Mouse (Mus musculus) MEL (cell line): ENCODE data around the gene Pck1. TPM values are rescaled to one million over a fixed set of nuclear protein-coding genes. Genes with fewer than 3 reads are reported as not detected.

Experiments used
- DNase-seq: peaks from one replicate; pipeline ENCODE4 v3.0.0; 2011; ENCODE audit warnings: low read depth, low spot score
- H3K27ac ChIP-seq: 2 replicates; pipeline ENCODE4 v1.5.1; 2012; ENCODE audit warnings: low read depth, mild to moderate bottlenecking, control low read depth, low read length, moderate library complexity; ENCODE audit not compliant: control insufficient read depth
- H3K27me3 ChIP-seq, 2 experiments: fragments of 150-350 bp in 1 of 2; sonication (generic) in 1 of 2; 2 replicates each; pipeline ENCODE4 v1.6.1; 2012; ENCODE audit warnings: low read length in 2 of 2, mild to moderate bottlenecking in 2 of 2, improper control_type of control experiment in 1 of 2, moderate library complexity in 1 of 2; ENCODE audit not compliant: insufficient read depth in 2 of 2, control insufficient read depth in 1 of 2
- H3K36me3 ChIP-seq, 2 experiments: 2 replicates each; pipeline ENCODE4 v1.6.1; 2012 to 2014; ENCODE audit warnings: low read length in 2 of 2, improper control_type of control experiment in 1 of 2, inconsistent platforms in 1 of 2, mild to moderate bottlenecking in 1 of 2; ENCODE audit not compliant: insufficient read depth in 2 of 2, control insufficient read depth in 1 of 2
- H3K4me1 ChIP-seq, 2 experiments: fragments of 150-350 bp in 1 of 2; sonication (generic) in 1 of 2; 2 replicates each; pipeline ENCODE4 v1.6.1; 2012; ENCODE audit warnings: low read length in 2 of 2, improper control_type of control experiment in 1 of 2, mild to moderate bottlenecking in 1 of 2; ENCODE audit not compliant: insufficient read depth in 2 of 2, control insufficient read depth in 1 of 2
- H3K4me3 ChIP-seq, 2 experiments: fragments of 150-350 bp in 1 of 2; sonication (generic) in 1 of 2; 2 replicates each; pipeline ENCODE4 v1.5.1; 2012; ENCODE audit warnings: low read depth in 2 of 2, low read length in 2 of 2, mild to moderate bottlenecking in 2 of 2, moderate library complexity in 2 of 2, control low read depth in 1 of 2, improper control_type of control experiment in 1 of 2; ENCODE audit not compliant: control insufficient read depth in 1 of 2, insufficient read depth in 1 of 2
- H3K79me2 ChIP-seq: 2 replicates; pipeline ENCODE4 v1.6.1; 2012; ENCODE audit warnings: mild to moderate bottlenecking, low read length, moderate library complexity; ENCODE audit not compliant: control insufficient read depth, poor library complexity, insufficient read depth
- H3K9ac ChIP-seq: 2 replicates; pipeline ENCODE4 v1.6.1; 2012; ENCODE audit warnings: low read depth, mild to moderate bottlenecking, control low read depth, low read length, moderate library complexity; ENCODE audit not compliant: control insufficient read depth, poor library complexity, severe bottlenecking
- H3K9me3 ChIP-seq: fragments of 150-350 bp; sonication (generic); replicated peaks from 2 replicates; pipeline ENCODE4 v1.6.1; 2012; ENCODE audit warnings: mild to moderate bottlenecking, low read length, improper control_type of control experiment, moderate library complexity; ENCODE audit not compliant: insufficient read depth
- CHD2 ChIP-seq: IDR thresholded peaks from 2 replicates; pipeline ENCODE4 v1.6.1; 2011; ENCODE audit warnings: low read length, improper control_type of control experiment
- CTCF ChIP-seq, 3 experiments: IDR thresholded peaks in 2 of 3; conservative IDR thresholded peaks in 1 of 3; 2 replicates each; pipeline ENCODE4 v1.5.1; 2011 to 2012; ENCODE audit warnings: low read length in 3 of 3, low read depth in 2 of 3, mild to moderate bottlenecking in 2 of 3, improper control_type of control experiment in 1 of 3, inconsistent platforms in 1 of 3, mixed read lengths in 1 of 3, moderate library complexity in 1 of 3; ENCODE audit not compliant: control insufficient read depth in 1 of 3, insufficient read depth in 1 of 3, poor library complexity in 1 of 3, severe bottlenecking in 1 of 3
- EP300 ChIP-seq, 2 experiments: IDR thresholded peaks; 2 replicates each; pipeline ENCODE4 v1.6.1; 2011; ENCODE audit warnings: improper control_type of control experiment in 2 of 2, low read length in 2 of 2, low read depth in 1 of 2, mild to moderate bottlenecking in 1 of 2
- ETS1 ChIP-seq: IDR thresholded peaks from 2 replicates; pipeline ENCODE4 v1.6.1; 2012; ENCODE audit warnings: low read depth, mild to moderate bottlenecking, inconsistent platforms, low read length, improper control_type of control experiment, moderate library complexity
- GABPA ChIP-seq: IDR thresholded peaks from 2 replicates; pipeline ENCODE4 v1.6.1; 2012; ENCODE audit warnings: low read depth, mild to moderate bottlenecking, inconsistent platforms, low read length, improper control_type of control experiment, moderate library complexity
- GATA1 ChIP-seq: IDR thresholded peaks from 2 replicates; pipeline ENCODE4 v1.6.1; 2011; ENCODE audit warnings: low read depth, low read length, improper control_type of control experiment
- MAFK ChIP-seq: IDR thresholded peaks from 2 replicates; pipeline ENCODE4 v1.6.1; 2011; ENCODE audit warnings: low read depth, mild to moderate bottlenecking, low read length, improper control_type of control experiment, borderline replicate concordance
- MAX ChIP-seq: IDR thresholded peaks from 2 replicates; pipeline ENCODE4 v1.6.1; 2011; ENCODE audit warnings: low read length, improper control_type of control experiment
- MAZ ChIP-seq: IDR thresholded peaks from 2 replicates; pipeline ENCODE4 v1.6.1; 2012; ENCODE audit warnings: low read depth, mild to moderate bottlenecking, inconsistent platforms, low read length, improper control_type of control experiment
- MEF2A ChIP-seq: IDR thresholded peaks from 2 replicates; pipeline ENCODE4 v1.6.1; 2014; ENCODE audit warnings: low read depth, mild to moderate bottlenecking, inconsistent platforms, low read length, improper control_type of control experiment; ENCODE audit not compliant: poor library complexity, insufficient replicate concordance, severe bottlenecking; ENCODE audit errors: extremely low read depth
- MYB ChIP-seq: IDR thresholded peaks from 2 replicates; pipeline ENCODE4 v1.6.1; 2011; ENCODE audit warnings: mild to moderate bottlenecking, low read depth, low read length, improper control_type of control experiment
- MYC ChIP-seq: IDR thresholded peaks from 2 replicates; pipeline ENCODE4 v1.6.1; 2011; ENCODE audit warnings: low read depth, mild to moderate bottlenecking, low read length, improper control_type of control experiment, moderate library complexity
- NELFE ChIP-seq: IDR thresholded peaks from 2 replicates; pipeline ENCODE4 v1.6.1; 2011; ENCODE audit warnings: low read depth, low read length, improper control_type of control experiment
- NRF1 ChIP-seq: IDR thresholded peaks from 2 replicates; pipeline ENCODE4 v1.6.1; 2014; ENCODE audit warnings: low read depth, mild to moderate bottlenecking, inconsistent platforms, low read length, improper control_type of control experiment, moderate library complexity; ENCODE audit not compliant: poor library complexity, insufficient read depth, severe bottlenecking
- POLR2AphosphoS2 ChIP-seq: IDR thresholded peaks from 2 replicates; pipeline ENCODE4 v1.6.1; 2011; ENCODE audit warnings: low read length, improper control_type of control experiment
- POLR2AphosphoS5 ChIP-seq: IDR thresholded peaks from 2 replicates; pipeline ENCODE4 v1.6.1; 2012; ENCODE audit warnings: low read depth, borderline replicate concordance, mild to moderate bottlenecking, inconsistent platforms, low read length, moderate library complexity, mixed read lengths
- RAD21 ChIP-seq: IDR thresholded peaks from 2 replicates; pipeline ENCODE4 v1.6.1; 2011; ENCODE audit warnings: mild to moderate bottlenecking, low read depth, low read length, improper control_type of control experiment
- SIN3A ChIP-seq: IDR thresholded peaks from 2 replicates; pipeline ENCODE4 v1.6.1; 2012; ENCODE audit warnings: low read length, improper control_type of control experiment, inconsistent platforms
- TAL1 ChIP-seq: IDR thresholded peaks from 2 replicates; pipeline ENCODE4 v1.6.1; 2012; ENCODE audit warnings: mild to moderate bottlenecking, inconsistent platforms, low read length, moderate library complexity, mixed read lengths
- TBP ChIP-seq: IDR thresholded peaks from 2 replicates; pipeline ENCODE4 v1.8.0; 2011; ENCODE audit warnings: low read depth, low read length, improper control_type of control experiment
- TCF12 ChIP-seq: IDR thresholded peaks from 2 replicates; pipeline ENCODE4 v1.6.1; 2014; ENCODE audit warnings: low read depth, mild to moderate bottlenecking, inconsistent platforms, low read length, improper control_type of control experiment, moderate library complexity
- USF2 ChIP-seq, 2 experiments: IDR thresholded peaks; 2 replicates each; pipeline ENCODE4 v1.6.1; 2011 to 2012; ENCODE audit warnings: improper control_type of control experiment in 2 of 2, low read length in 2 of 2, borderline replicate concordance in 1 of 2, inconsistent platforms in 1 of 2, low read depth in 1 of 2, mild to moderate bottlenecking in 1 of 2; ENCODE audit not compliant: insufficient read depth in 1 of 2
- ZMIZ1 ChIP-seq: IDR thresholded peaks from 2 replicates; pipeline ENCODE4 v1.6.1; 2012; ENCODE audit warnings: low read depth, mild to moderate bottlenecking, inconsistent platforms, low read length, improper control_type of control experiment, moderate library complexity
- ZNF384 ChIP-seq: IDR thresholded peaks from 2 replicates; pipeline ENCODE4 v1.6.1; 2012; ENCODE audit warnings: low read depth, mild to moderate bottlenecking, inconsistent platforms, low read length, improper control_type of control experiment
- polyA plus RNA-seq, 2 experiments: library from polyadenylated mRNA; stranded (reverse) in 1 of 2; unstranded in 1 of 2; fragments of >175 nt in 1 of 2; fragments of >200 nt in 1 of 2; gene quantifications; 2 replicates each; pipeline versions ENCODE4 v1.2.1 to v1.2.4; 2012; ENCODE audit warnings: low replicate concordance in 2 of 2, low read depth in 1 of 2; ENCODE audit not compliant: insufficient read length in 2 of 2, insufficient read depth in 1 of 2, missing spikeins in 1 of 2
- total RNA-seq: library from RNA; depleted of rRNA; stranded (reverse); fragments of 300-350 nt; gene quantifications from 2 replicates; pipeline ENCODE4 v1.2.3, GENCODE M21; 2012

The Pck1 gene
- total and polyA plus RNA-seq, 3 experiments: not detected

DNA sequence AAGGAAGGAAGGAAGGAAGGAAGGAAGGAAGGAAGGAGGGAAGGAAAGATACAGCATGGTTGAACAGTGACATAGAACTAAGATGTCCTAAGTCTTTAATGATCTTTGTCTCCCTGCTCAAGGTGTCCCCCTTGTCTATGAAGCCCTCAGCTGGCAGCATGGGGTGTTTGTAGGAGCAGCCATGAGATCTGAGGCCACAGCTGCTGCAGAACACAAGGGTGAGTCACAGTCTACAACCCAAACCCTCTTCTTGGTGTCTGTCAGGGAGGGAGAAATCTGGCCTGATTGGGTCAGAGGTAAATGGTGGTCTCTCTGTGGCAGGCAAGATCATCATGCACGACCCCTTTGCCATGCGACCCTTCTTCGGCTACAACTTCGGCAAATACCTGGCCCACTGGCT lies 5.0 kb downstream of the Pck1 start:
- Histone ChIP-seq H3K27me3 (no peaks in the 10 kb centered on the region), H3K9me3 (no peaks in the 10 kb centered on the region), H3K27ac (no peak overlapping the region)

GRCm38 (mm10) chr2:173158390-173159055 lies 5.7 kb downstream of the Pck1 start:
- Histone ChIP-seq H3K4me1 (no peaks in the 10 kb centered on the region), H3K79me2 (no peaks in the 10 kb centered on the region), H3K36me3 (no peaks in the 10 kb centered on the region), H3K4me3 (no peak overlapping the region), H3K27ac (no peak overlapping the region), H3K9ac (no peak overlapping the region), H3K27me3 (no peaks in the 10 kb centered on the region), H3K9me3 (no peaks in the 10 kb centered on the region)
- no peak for DNase-seq
- no peak for TF ChIP-seq TCF12
- TF ChIP-seq RAD21: no peak
- no peak for TF ChIP-seq MAFK
- TF ChIP-seq POLR2AphosphoS5: no peak
- TF ChIP-seq CTCF (IDR thresholded peaks at IDR 0.05 in 2 of 3, conservative IDR thresholded peaks at IDR 0.05 in 1 of 3; ENCODE audit: control insufficient read depth in 1 of 3, insufficient read depth in 1 of 3, low read depth in 2 of 3, low read length in 3 of 3, poor library complexity in 1 of 3, severe bottlenecking in 1 of 3): no peak
- no peak for TF ChIP-seq MEF2A
- TF ChIP-seq EP300 (IDR thresholded peaks at IDR 0.05; ENCODE audit: low read depth in 1 of 2, low read length in 2 of 2): no peak
- no peak for TF ChIP-seq CHD2
- TF ChIP-seq ZNF384: no peak
- TF ChIP-seq GABPA: no peak
- TF ChIP-seq MYC: no peak

More for the DNA sequence above, 5.0 kb downstream of the Pck1 start:
- no peak for DNase-seq
- TF ChIP-seq NELFE: no peak
- TF ChIP-seq MYC: no peak
- TF ChIP-seq TBP: no peak
- TF ChIP-seq USF2 (IDR thresholded peaks at IDR 0.05; ENCODE audit: borderline replicate concordance in 1 of 2, insufficient read depth in 1 of 2, low read depth in 1 of 2, low read length in 2 of 2): no peak
- TF ChIP-seq POLR2AphosphoS2: no peak
- TF ChIP-seq EP300 (IDR thresholded peaks at IDR 0.05; ENCODE audit: low read depth in 1 of 2, low read length in 2 of 2): no peak
- TF ChIP-seq CTCF (IDR thresholded peaks at IDR 0.05 in 2 of 3, conservative IDR thresholded peaks at IDR 0.05 in 1 of 3; ENCODE audit: control insufficient read depth in 1 of 3, insufficient read depth in 1 of 3, low read depth in 2 of 3, low read length in 3 of 3, poor library complexity in 1 of 3, severe bottlenecking in 1 of 3): no peak
- no peak for TF ChIP-seq NRF1
- TF ChIP-seq TAL1: no peak
- TF ChIP-seq SIN3A: no peak
- TF ChIP-seq RAD21: no peak
- no peak for TF ChIP-seq MAX
- no peak for TF ChIP-seq MYB
- no peak for TF ChIP-seq CHD2
- no peak for TF ChIP-seq ETS1
- TF ChIP-seq GATA1: no peak
- no peak for TF ChIP-seq ZNF384
- TF ChIP-seq POLR2AphosphoS5: no peak
- TF ChIP-seq ZMIZ1: no peak
- TF ChIP-seq MAZ: no peak
- TF ChIP-seq, all 39 proteins: peak for 0
- Histone ChIP-seq H3K9ac (no peak overlapping the region), H3K36me3 (no peaks in the 10 kb centered on the region), H3K4me3 (no peak overlapping the region), H3K4me1 (no peaks in the 10 kb centered on the region), H3K79me2 (no peaks in the 10 kb centered on the region)
